Mouse (Mus musculus) thymus, adult 2 months (tissue): ENCODE results near the gene Pdzd7. TPM values are rescaled to one million over a fixed set of nuclear protein-coding genes. Genes with fewer than 3 reads are reported as not detected.

Experiments
- DNase-seq: peaks from one replicate; pipeline ENCODE4 v3.0.0; 2021
- H3K27ac ChIP-seq: fragments of 200-500 bp; 2 replicates; pipeline ENCODE4 v1.5.1; 2012; ENCODE audit warnings: low read length, control low read depth; ENCODE audit not compliant: control insufficient read depth, insufficient read depth
- H3K27me3 ChIP-seq: fragments of 200-500 bp; 2 replicates; pipeline ENCODE4 v1.6.1; 2012; ENCODE audit warnings: mild to moderate bottlenecking, low read length, moderate library complexity, mixed read lengths; ENCODE audit not compliant: control insufficient read depth, insufficient read depth
- H3K36me3 ChIP-seq: fragments of 200-500 bp; 2 replicates; pipeline ENCODE4 v1.6.1; 2012; ENCODE audit warnings: mild to moderate bottlenecking, low read length, moderate library complexity; ENCODE audit not compliant: control insufficient read depth, insufficient read depth
- H3K4me1 ChIP-seq: fragments of 200-500 bp; replicated peaks from 2 replicates; pipeline ENCODE4 v1.6.1; 2012; ENCODE audit warnings: low read length; ENCODE audit not compliant: control insufficient read depth, insufficient read depth
- H3K4me3 ChIP-seq: fragments of 200-500 bp; 2 replicates; pipeline ENCODE4 v1.5.1; 2012; ENCODE audit warnings: mild to moderate bottlenecking, low read length, control low read depth, moderate library complexity; ENCODE audit not compliant: control insufficient read depth, insufficient read depth
- CTCF ChIP-seq: fragments of 200-500 bp; IDR thresholded peaks from 2 replicates; pipeline ENCODE4 v1.5.1; 2012; ENCODE audit warnings: mild to moderate bottlenecking, control low read depth, low read length, moderate library complexity, borderline replicate concordance; ENCODE audit not compliant: control insufficient read depth, poor library complexity, insufficient read depth; ENCODE audit errors: extremely low read depth
- POLR2A ChIP-seq: fragments of 200-500 bp; IDR thresholded peaks from 2 replicates; pipeline ENCODE4 v1.6.1; 2012; ENCODE audit warnings: mild to moderate bottlenecking, low read length, control low read depth, moderate library complexity; ENCODE audit not compliant: control insufficient read depth, poor library complexity, insufficient read depth; ENCODE audit errors: extremely low read depth
- WGBS: fragments of 180-500 bp; shearing (Covaris S2); methylation state at CpG from one replicate; pipeline ENCODE4 v1.1.7; 2018; 5-methylcytosine and 5-hydroxymethylcytosine counted together
- polyA plus RNA-seq: library from polyadenylated mRNA; depleted of rRNA; stranded (reverse); fragments of >200 nt; gene quantifications from 2 replicates; pipeline ENCODE4 v1.2.3, GENCODE M21; 2012

The Pdzd7 gene
- polyA plus RNA-seq, 1 experiment, result 0.47 TPM

GRCm38 (mm10) chr19:45073871-45074542, 28.5 kb upstream of the Pdzd7 start:
- Histone ChIP-seq H3K27me3 (peaks cover 25% of the 10 kb centered on the region), H3K27ac (no peak overlapping the region; the same call in 1 of the 2 replicates), H3K36me3 (no peaks in the 10 kb centered on the region), H3K4me1 (peaks cover 21% of the 10 kb centered on the region), H3K4me3 (peak overlapping the region; percentile 80)
- TF ChIP-seq POLR2A (no peak), CTCF (peak; percentile 17; the same call in 1 of the 2 replicates)
- DNase-seq, result peak; percentile 89
- 6% methylated on average over 20 of the region's 20 CpGs for WGBS

- WGBS, result 83% methylated on average over 7 of the region's 7 CpGs
- no peaks in the 10 kb centered on the region for H3K36me3 ChIP-seq
- H3K4me3 ChIP-seq, result no peak overlapping the region
- TF ChIP-seq CTCF (no peak), POLR2A (no peak)
- no peaks in the 10 kb centered on the region for H3K27me3 ChIP-seq
- no peak overlapping the region for H3K27ac ChIP-seq
- no peak for DNase-seq
- H3K4me1 ChIP-seq, result no peaks in the 10 kb centered on the region
Observed at GRCm38 (mm10) chr19:45067758-45068510, 22.4 kb upstream of the Pdzd7 start.

GRCm38 (mm10) chr19:45067170-45067569, 21.7 kb upstream of the Pdzd7 start:
- WGBS, result 91% methylated on average over 17 of the region's 17 CpGs
- Histone ChIP-seq H3K27ac (no peak overlapping the region), H3K4me1 (no peaks in the 10 kb centered on the region), H3K36me3 (no peaks in the 10 kb centered on the region), H3K27me3 (no peaks in the 10 kb centered on the region), H3K4me3 (no peak overlapping the region)
- no peak for TF ChIP-seq CTCF
- no peak for TF ChIP-seq POLR2A
- DNase-seq, result no peak

- TF ChIP-seq POLR2A (no peak), CTCF (no peak)
- Histone ChIP-seq H3K4me1 (no peaks in the 10 kb centered on the region), H3K4me3 (no peak overlapping the region), H3K27ac (no peak overlapping the region), H3K27me3 (no peaks in the 10 kb centered on the region), H3K36me3 (no peaks in the 10 kb centered on the region)
- 72% methylated on average over 21 of the region's 21 CpGs for WGBS
- DNase-seq, result no peak
Observed at GRCm38 (mm10) chr19:45065226-45065625, 19.7 kb upstream of the Pdzd7 start.

- TF ChIP-seq CTCF (peak; percentile 67; the same call in 1 of the 2 replicates), POLR2A (no peak)
- 52% methylated on average over 20 of the region's 20 CpGs for WGBS
- Histone ChIP-seq H3K4me3 (no peak overlapping the region), H3K27ac (no peak overlapping the region), H3K4me1 (peaks cover 3% of the 10 kb centered on the region), H3K27me3 (no peaks in the 10 kb centered on the region), H3K36me3 (no peaks in the 10 kb centered on the region)
- peak; percentile 63 for DNase-seq
Observed at GRCm38 (mm10) chr19:45063565-45064292, 18.2 kb upstream of the Pdzd7 start.

GRCm38 (mm10) chr19:45058841-45059240, 13.3 kb upstream of the Pdzd7 start:
- no peak for DNase-seq
- H3K4me1 ChIP-seq, result peaks cover 16% of the 10 kb centered on the region
- no peaks in the 10 kb centered on the region for H3K36me3 ChIP-seq
- no peak for TF ChIP-seq POLR2A
- TF ChIP-seq CTCF, result no peak
- 2% methylated on average over 14 of the region's 14 CpGs for WGBS
- peak overlapping the region; percentile 89 for H3K4me3 ChIP-seq
- H3K27me3 ChIP-seq, result no peaks in the 10 kb centered on the region
- peak overlapping the region; percentile 83; the same call in 1 of the 2 replicates for H3K27ac ChIP-seq
